Mouse (Mus musculus): ENCODE measurements around the gene Grin3b. TPM values are rescaled to one million over a fixed set of nuclear protein-coding genes. Genes with fewer than 3 reads are reported as not detected.
"Not testable (repeated sequence)": the region's sequence is repeated elsewhere in the genome, so short reads cannot be mapped to it uniquely, and the experiment has no call there.

Grin3b gene
- total RNA-seq, 2 experiments from 2014 or later, result 0.15 TPM; not detected in 1

DNA sequence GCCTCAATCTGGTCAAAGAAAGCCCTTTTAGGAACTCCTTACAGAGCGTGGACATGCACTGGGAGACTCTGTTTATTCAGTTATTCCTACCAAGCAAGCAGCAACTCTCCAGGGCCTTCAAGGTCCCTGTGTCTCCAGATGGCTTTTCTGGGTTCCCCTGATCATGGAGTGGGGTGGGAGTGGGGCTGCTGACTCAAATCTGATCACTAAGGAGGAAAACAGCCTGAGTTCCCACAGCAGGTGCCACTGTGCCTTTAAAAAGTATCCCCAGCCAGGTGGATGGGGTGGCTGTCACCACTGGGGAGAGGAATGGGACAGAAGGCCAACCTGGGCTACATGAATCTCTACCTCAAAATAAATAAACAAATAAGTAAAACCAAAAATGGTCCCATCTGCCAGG lies 27.5 kb upstream of the Grin3b start:
- no peak for TF ChIP-seq CTCF (conservative IDR thresholded peaks at IDR 0.05)
- no peak overlapping the region for H3K27ac ChIP-seq
- no peak overlapping the region for H3K4me3 ChIP-seq
- DNase-seq (ENCODE audit: low spot score in 2 of 2), result no peak

DNA sequence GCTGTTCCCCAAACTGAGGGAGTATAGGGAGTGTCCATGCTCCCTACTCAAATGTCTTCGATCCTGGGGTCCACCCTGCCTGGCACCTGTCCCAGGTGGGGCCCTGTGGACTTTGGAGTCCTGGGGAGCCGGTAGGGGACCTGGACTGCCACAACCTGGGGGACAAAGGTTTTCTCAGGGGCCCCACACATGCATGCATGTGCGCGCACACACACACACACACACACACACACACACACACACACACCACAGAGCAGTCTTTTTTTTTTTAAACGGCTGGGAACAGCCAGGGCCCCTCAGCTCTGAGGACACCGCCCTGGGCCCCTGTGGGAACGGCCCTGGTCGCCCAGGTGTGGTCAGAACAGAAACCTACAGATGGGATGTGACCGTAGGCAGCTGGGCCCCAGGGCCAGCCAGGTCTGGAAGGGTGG lies 27.0 kb upstream of the Grin3b start:
- H3K27ac ChIP-seq, result no peak overlapping the region
- DNase-seq (ENCODE audit: low spot score in 2 of 2), result no peak

GRCm38 (mm10) chr10:79945507-79946234 lies 24.8 kb upstream of the Grin3b start:
- TF ChIP-seq CTCF (conservative IDR thresholded peaks at IDR 0.05), result no peak
- Histone ChIP-seq H3K27ac (no peak overlapping the region), H3K4me3 (no peak overlapping the region)
- DNase-seq (ENCODE audit: low spot score in 2 of 2), result no peak

More for the DNA sequence above, 27.0 kb upstream of the Grin3b start:
- no peak for TF ChIP-seq CTCF (conservative IDR thresholded peaks at IDR 0.05)
- no peak overlapping the region for H3K4me3 ChIP-seq

DNA sequence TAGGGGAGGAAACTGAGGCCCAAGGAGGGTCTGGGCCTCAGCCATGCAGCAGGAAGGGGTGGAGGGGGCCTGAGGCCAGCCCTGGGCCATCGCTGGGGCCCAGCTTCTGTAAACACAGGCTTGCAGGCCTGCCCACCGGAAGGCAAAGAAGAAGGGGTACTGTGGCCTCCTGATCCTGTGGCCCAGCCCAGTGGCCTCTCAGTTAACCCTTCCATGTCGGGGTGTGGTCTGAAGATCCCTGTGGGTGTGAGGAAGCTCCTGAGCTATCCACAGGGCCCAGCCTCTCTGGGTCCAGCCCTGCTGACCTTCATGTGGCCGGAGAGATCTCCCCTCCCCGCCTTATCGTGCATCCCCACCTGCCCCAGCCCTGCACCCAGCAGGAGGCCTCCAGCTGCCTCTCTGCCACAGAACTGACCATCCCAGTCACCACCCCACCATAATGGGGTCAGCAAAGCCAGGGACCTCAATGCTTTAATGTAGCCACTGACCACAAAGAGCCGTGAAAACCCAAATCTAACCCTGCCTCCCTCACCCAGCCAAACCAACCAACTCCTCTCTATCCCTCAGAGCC lies 23.7 kb upstream of the Grin3b start:
- no peak for DNase-seq (ENCODE audit: low spot score in 2 of 2)

DNA sequence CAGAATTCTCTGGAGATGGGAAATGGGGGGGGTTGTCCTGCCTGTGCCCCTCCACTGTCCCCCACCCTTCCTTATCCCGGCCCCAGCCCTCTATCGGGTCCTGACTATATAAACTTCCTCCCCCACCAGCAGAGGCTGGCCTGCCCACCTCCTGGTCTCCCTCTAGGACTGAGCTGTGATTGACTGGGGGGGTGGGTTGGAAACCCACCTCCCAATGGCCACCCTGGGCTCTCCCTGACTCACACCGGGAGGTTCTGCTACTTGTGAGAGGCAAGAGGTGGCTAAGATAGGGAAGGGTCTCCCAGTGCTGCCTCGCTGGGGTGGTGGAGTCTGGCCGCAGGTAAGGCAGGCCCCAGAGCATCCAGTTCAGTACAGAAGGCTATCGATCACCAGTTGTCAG lies 23.0 kb upstream of the Grin3b start:
- no peak for TF ChIP-seq CTCF (conservative IDR thresholded peaks at IDR 0.05)
- DNase-seq (ENCODE audit: low spot score in 2 of 2), result no peak
- H3K4me3 ChIP-seq, result no peak overlapping the region
- no peak overlapping the region for H3K27ac ChIP-seq

More for the DNA sequence above, 23.7 kb upstream of the Grin3b start:
- no peak for TF ChIP-seq CTCF (conservative IDR thresholded peaks at IDR 0.05)
- no peak overlapping the region for H3K4me3 ChIP-seq
- no peak overlapping the region for H3K27ac ChIP-seq

GRCm38 (mm10) chr10:79949873-79950272 lies 20.6 kb upstream of the Grin3b start:
- TF ChIP-seq CTCF (conservative IDR thresholded peaks at IDR 0.05), result no peak
- Histone ChIP-seq H3K27ac (no peak overlapping the region), H3K4me3 (no peak overlapping the region)
- DNase-seq (ENCODE audit: low spot score in 2 of 2), result no peak

GRCm38 (mm10) chr10:79950661-79951060 lies 19.9 kb upstream of the Grin3b start:
- no peak for DNase-seq (ENCODE audit: low spot score in 2 of 2)
- no peak overlapping the region for H3K27ac ChIP-seq
- no peak for TF ChIP-seq CTCF (conservative IDR thresholded peaks at IDR 0.05)
- no peak overlapping the region for H3K4me3 ChIP-seq

GRCm38 (mm10) chr10:79953946-79954345 lies 16.6 kb upstream of the Grin3b start:
- Histone ChIP-seq H3K27ac (no peak overlapping the region), H3K4me3 (no peak overlapping the region)
- TF ChIP-seq CTCF (conservative IDR thresholded peaks at IDR 0.05), result peak; percentile 87
- DNase-seq (ENCODE audit: low spot score in 2 of 2), result peak in 1 of 2 experiments; percentile 49

DNA sequence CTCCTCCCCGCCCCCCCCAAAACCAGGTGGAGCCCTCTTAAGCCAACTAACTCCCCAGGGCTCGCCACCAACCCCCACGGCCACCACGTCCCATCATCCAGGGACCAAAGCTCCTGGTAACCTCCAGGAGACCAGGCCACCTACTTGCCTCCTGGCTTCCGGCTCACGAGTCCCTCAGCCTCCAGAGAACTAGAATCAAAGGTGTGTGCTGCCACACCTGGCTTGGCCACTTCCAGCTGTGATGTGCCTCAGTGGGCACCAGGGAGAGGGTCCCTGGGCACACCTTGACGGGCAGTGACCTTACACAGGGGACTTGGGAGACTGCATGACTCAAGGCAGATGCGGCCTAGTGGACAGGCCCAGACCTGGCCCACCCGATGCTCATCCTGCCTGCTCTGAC lies 14.8 kb upstream of the Grin3b start:
- DNase-seq (ENCODE audit: low spot score in 2 of 2), result no peak

DNA sequence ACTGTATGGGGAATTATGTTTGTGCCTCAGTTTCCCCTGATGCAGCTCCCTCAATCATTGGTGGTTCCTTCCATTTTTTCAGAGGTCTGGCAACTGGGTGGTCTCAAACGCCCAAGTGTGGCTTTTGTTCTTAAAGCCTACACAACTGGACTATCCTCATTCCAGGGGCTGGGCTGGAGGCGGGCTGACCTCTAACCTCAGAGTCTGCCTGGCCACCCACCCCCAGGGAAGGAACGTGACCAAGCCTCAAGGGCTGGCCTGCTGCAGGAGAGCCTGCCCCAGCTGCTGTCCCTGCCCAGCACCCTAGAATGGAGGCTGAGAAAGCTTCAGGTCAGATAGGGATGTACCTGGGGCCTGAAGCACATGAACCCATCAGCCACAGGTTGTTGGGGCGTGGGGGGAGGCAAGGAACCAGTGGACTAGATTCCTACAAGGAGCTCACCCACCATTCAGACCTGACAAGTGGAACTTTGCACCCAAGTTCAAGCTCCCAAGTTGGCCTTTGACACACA lies 13.8 kb upstream of the Grin3b start:
- no peak for TF ChIP-seq CTCF (conservative IDR thresholded peaks at IDR 0.05)

More for the DNA sequence above, 14.8 kb upstream of the Grin3b start:
- Histone ChIP-seq H3K4me3 (no peak overlapping the region), H3K27ac (no peak overlapping the region)
- TF ChIP-seq CTCF (conservative IDR thresholded peaks at IDR 0.05), result no peak

DNA sequence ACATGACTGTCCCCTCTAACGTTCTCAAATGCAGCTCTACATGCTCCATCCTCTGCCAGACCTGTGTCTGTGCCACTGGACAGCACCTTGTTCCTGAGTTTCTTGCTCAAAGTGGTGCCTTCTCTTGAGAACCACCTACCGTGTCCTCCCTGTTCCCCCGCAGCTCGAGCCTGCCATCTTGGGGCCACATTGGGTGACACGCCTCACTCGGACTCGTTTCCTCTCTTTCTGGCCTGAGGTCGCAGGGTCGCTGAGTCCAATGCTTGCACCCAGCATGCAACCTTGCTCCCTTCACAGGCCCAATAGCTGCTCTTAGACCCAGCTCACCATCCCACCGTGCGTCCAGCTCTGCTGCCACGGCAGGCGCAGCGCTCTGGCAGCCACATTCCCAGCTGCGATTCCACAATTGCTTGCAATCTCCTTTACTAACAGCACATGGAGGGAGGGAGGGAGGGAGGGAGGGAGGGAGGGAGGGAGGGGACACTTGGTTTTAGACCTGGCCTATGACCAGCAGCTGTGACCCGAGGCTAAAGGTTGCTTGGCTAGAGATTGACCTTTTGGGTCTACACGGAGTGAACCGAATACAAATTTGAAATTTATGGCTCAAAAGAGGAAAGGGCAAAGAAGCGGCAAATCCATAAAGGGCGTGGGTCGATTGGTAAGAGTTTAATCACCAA lies 12.2 kb upstream of the Grin3b start:
- DNase-seq (ENCODE audit: low spot score in 2 of 2), result peak; percentile 61 to 76
- no peak overlapping the region for H3K4me3 ChIP-seq
- H3K27ac ChIP-seq, result no peak overlapping the region
- TF ChIP-seq CTCF (conservative IDR thresholded peaks at IDR 0.05), result peak; percentile 96

More for the DNA sequence above, 13.8 kb upstream of the Grin3b start:
- DNase-seq (ENCODE audit: low spot score in 2 of 2), result no peak
- Histone ChIP-seq H3K27ac (no peak overlapping the region), H3K4me3 (no peak overlapping the region)

- not testable (repeated sequence) for DNase-seq (ENCODE audit: low spot score in 2 of 2)
- peak overlapping the region; percentile 3; the same call in 1 of the 2 replicates for H3K4me3 ChIP-seq
Measured at GRCm38 (mm10) chr10:79959412-79959811, 11.1 kb upstream of the Grin3b start.

More at GRCm38 (mm10) chr10:79959412-79959811, 11.1 kb upstream of the Grin3b start:
- H3K27ac ChIP-seq, result not testable (repeated sequence)
